Mouse (Mus musculus) retina, postnatal 7 days (tissue): ENCODE results near the gene Gtf2ird2.

Experiments used
- DNase-seq: peaks from one replicate; pipeline ENCODE4 v3.0.0-alpha.2; 2012; ENCODE audit warnings: low read depth, low spot score

Gene Gtf2ird2

DNA sequence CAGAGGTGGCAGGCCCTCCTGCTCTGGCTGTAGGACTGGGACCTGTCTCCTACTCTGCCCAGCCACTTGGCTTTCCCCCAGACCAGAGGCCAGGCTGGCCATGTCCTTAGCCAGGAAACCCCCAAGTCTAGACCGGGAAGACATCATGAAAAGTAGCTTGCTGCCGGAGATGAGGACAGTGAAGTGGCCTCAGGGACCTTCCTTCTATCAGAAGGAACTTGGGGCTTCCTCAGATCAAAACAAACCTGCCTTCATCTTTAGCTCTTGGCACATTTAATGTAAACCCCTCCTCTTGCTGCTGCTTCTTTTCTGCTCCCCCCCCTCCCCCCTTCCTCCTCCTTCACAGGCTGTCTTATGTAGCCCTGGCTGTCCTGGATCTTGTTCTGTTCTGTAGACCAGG is 50.4 kb downstream of the Gtf2ird2 start:
- no peak for DNase-seq

DNA sequence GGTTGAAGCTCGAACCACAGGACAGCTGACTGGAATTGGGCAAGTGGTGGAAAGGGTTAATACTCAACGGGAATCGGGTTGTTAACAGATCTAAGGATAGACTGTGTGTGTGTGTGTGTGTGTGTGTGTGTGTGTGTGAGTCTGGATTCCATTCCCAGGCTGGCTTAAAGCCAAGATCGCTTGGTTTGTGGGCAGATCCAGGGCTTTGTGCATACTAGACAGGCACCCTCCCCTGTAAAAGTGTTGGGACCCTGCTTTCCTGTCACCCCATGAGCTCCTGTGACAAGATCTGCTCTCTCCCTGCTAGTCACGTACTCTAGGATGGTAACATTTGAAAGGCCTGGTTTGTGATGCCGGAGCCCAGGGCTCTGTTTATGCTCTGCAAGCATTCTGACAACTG is 51.3 kb downstream of the Gtf2ird2 start:
- no peak for DNase-seq

DNA sequence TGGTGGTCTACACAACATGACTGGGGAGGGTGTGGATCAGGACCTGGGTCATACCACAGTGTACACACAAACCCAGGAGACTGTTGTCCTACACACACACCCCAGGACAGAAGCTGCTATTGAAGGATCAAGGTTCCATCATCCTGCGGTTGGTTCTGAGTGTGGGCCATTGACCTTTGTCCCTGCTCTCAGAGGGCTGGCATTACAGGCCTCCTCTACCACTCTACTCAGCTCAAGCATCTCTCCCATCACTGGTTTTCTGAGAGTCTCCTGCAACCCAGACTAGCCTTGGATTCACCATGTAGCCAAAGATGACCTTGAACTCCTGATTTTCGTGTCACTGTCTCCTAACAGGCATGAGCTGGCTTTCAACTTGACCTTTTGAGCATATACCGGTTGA is 52.4 kb downstream of the Gtf2ird2 start:
- no peak for DNase-seq

DNA sequence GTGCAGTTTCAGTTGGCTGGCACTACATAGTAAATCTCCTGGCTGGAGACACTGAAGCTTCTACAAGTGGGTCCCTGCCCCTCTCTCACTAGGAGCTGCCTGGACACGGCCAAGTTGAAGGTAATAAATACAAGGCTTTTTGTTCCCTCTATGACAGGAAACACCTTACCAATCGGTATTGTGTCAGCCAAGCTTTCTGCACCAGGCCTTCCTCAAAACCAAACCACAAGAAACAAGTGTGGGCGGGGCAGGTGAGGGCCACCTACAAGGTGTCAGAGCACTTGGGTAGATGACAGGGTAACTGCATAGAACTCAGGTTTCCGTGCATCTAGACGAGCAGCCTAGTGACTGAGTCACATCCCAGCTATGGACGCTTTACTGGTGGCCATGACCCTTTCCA is 53.0 kb downstream of the Gtf2ird2 start:
- no peak for DNase-seq

DNA sequence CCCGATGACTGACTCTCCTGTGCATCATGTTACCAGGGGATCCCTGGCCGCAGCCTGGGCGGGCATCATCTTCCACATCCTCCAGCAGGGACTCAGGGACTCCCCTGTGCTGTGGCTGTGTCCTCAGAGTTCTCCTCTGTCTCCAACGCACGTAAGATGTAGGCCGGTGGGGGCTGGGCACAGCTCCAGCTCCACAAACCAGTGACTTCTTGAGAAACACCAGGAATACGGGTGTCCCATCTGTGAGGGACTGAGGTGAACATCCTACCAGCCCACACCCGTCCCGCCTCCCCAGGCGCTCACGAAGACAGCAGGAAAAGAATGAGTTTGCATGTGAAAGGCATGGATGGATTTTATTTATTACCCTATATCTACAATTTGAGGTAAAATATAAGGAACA is 53.7 kb downstream of the Gtf2ird2 start:
- DNase-seq: no peak

DNA sequence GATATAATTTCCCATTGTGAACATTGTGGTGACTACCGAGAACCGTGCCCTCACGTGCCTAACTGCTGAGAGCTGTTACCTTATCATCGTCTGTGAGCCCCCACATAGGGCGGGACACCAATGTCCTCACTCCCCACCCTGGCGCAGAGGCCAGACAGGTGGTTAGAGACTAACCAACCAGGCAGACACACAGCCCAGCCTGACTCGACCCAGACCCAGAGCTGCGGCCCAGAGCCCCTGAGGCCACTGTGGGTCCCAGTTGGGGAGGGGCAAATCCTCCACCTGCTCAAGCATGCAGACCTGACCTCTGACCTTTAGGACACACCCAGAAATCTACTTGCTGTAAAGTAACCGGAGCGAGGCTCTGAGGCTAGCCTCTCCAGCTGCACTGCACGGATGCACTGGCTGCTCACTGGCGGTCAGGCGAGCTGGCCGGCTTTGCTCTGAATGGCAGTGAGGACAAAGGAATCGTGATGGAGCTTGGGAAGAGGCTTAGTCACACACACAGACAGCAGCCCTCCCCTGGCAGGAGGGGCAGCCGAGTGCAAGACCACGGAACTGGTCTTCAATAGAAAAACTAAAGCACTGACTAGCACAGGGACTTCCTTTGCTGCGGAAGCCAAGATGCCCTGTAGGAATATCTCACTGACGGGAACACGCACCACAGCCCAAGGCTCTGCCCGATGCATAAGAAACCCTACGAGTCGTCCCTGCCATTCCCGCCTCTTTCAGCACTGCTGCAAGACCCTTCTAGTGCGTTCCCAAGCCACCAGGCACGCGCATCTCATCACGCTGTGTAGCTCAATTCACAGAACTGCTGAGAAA is 54.3 kb downstream of the Gtf2ird2 start:
- no peak for DNase-seq

DNA sequence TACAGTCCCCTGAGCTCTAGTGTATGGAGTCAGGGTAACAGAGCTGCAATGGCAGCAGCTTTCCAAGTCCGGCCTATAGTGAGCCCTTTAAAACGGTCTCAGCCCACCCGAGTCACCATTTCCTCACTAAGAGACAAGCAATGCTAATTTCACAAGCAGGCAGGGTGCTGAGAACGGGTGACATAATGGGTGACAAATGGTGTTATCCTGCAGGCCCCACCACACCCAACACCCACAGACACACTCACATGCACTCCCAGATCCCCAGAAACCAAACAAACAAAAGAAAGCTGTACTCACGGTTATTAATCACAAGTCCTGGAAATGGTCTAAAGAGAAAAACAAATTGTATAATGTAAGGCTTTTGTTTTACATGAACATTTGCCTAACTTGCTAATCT is 58.0 kb downstream of the Gtf2ird2 start:
- no peak for DNase-seq

DNA sequence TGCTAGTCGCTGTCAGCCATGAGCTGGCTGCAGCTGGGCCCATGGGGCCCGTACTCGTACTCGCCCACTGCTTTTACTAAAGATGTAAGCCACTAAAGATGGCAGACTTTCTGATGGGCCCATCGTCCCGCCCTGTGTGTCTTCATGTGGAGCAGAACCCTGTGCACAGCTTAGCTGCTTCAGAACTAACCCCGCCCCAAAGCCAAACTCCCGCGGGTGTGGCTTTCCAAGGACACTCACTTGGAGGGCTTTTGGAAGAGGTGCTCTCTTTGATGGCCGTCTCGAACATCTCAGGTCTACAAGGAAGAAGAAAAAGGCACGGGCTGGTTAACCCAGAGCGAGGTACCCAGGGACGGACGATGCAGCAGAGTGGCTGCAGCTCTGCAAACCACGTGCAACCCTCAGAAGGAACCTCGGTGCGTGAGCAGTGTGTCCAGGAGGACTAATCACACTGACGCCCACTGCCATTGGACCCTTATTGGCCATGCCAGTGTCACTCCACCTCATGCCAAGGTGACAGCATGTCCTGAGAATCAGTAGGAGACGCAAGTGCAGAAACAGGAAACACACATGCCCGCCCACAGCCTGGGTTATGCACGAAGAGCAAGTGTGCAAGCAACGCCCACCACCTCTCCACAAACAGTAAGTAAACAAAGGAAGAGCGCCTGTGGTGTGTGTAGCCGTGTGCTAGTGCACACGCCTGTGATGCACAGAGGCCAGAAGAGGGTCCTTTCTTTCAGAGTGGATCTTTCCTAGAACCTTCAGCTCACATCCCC is 60.0 kb downstream of the Gtf2ird2 start:
- DNase-seq: no peak

DNA sequence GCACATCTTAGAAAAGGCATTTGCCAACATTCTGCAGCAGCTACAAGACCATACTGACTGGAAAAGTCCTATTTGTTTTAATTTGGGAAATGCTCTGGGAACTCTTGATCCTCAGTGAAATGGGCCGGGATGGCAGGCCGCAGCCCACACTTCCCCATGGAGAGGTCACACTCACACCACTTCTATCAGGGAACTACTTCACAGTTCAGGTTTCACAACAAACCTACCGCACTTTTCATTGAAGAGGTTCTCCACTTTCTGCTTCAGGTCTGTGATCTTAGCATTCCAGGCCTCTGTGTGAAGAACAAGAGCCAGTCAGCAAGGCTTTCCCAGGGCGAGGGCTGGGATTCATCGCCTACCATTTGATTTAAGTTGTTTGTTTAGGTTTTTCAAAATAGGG is 61.1 kb downstream of the Gtf2ird2 start:
- DNase-seq: no peak

DNA sequence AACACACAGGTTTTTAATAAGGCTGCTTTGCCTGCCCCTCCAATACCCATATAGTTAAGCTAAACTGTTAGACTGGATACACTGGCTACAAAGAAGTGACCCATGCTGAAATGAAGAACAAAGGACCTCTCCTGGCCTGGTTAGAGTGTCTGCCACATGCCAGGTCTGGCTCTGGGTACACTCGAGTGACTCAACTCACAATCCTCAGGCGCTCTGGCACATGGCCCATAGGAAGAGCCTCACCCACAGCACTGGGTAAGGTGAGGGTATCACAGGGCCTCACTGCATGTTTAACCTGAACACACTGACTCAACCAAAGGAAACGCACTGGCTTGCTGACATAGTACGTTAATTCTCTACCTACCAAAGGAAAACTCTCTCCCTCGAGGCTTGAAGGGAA is 62.3 kb downstream of the Gtf2ird2 start:
- no peak for DNase-seq

DNA sequence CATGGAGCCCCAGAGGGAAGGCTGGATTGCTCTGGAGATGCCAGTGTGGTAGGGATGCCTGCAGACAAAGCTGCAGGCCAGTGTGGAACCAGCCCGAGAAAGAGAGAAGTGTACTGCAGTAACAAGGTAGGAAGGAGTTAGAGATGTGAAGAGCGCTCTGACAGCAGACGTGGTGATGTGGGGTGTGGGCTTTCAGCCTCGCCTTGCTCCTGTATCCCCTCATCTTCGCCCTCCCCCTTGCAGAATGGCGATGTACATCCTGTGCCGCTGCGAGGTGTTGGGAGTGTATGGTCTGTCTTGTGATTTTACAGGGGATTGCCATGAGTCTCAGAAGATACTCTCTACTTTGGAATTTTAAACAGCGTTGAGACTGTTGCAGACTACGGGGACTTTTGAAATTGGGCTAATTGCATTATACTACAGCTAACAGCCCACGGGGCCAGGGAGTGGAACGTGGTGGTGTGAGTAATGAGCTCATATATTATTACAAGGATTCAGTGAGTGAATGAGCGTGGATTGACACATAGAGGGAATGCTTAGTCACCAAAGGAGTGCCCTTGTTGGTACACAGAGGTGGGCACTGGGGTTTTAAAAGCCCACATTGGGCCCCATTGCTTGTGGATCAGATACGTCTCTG is 64.9 kb downstream of the Gtf2ird2 start:
- DNase-seq: no peak

DNA sequence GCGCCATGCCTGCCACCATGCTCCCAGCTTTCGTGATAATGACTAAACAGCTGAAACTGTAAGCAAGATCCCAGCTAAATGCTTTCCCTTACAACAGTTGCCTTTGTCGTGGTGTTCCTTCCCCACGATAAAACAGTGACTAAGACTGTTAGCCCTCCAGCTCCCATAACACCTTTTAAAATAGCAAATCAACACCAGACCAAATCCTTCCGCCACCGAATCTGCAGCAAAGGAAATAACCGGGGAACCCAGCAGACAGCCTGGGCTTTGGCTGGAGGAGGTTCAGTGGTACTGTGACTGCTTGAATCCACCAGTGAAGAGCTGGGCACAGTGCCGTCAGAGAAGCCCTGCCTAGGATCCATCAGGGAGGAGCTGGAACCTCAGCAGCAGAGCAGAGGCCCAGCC is 65.4 kb downstream of the Gtf2ird2 start:
- DNase-seq: no peak

DNA sequence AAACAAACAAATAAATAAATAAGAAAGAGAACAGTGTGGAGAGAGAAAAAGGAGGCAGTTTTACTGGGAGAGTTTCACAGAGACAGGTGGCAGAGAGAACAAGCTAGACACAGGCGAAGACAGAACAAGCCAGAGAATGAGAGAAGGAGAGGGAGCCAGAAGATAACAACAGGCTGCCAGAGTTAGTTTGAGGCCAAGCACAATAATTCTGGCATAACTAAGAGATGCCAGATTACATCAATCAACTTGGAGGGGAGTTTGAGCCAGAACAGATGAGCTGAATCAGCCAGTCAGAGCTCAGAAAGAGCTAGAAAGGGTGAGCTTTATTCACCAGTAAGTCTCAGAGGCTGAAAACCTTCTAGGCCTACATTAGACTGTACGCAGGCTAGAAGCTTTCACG is 66.8 kb downstream of the Gtf2ird2 start:
- no peak for DNase-seq

DNA sequence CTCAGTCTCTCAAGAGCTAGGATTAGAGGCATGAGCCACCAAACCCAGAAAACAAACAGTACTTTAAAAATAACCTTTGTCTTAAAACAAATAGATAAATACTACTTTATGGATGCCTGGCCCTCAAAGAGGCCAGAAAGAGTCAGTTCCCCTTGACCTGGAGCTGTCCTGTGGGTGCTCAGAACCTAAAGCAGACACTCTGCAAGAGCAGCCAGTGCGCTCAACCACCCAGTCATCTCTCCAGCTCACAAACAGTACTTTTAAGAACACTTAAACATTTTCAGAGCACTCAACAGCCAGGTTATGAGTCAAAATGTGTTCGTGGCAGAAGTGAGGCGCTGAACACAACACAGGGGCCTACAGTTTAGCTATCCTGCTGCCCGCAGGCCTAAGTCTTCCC is 67.3 kb downstream of the Gtf2ird2 start:
- DNase-seq: no peak

DNA sequence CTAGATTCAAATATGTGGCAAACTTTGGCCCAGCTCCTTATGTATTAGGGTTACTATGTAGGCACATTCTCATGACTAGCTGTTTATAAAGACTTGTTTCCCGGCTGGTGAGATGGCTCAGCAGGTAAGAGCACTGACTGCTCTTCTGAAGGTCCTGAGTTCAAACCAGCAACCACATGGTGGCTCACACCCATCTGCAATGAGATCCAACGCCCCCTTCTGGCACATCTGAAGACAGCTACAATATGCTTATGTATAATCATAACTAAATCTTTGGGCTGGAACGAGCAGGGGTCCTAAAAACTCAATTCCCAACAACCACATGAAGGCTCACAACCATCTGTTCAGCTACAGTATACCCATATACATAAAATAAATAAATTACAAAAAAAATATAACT is 70.0 kb downstream of the Gtf2ird2 start:
- DNase-seq: no peak

DNA sequence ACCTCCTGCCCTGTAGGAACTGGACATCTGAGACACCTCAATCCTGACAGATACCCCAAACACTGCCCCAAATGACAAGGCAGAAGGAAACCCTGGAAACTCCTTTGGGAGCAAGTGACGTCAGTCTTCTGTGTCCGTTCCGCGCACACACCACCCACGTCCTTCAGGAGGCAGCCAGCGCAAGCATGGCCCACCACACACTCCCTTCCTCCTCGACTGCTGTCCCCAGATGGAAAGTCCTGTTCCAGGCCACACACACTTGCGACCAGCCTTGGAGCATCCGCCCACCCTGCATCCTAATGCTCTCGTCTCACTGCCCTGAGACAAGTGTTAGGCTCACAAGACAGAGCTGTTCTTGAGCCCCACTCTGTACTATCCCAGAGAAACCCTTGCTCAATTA is 71.5 kb downstream of the Gtf2ird2 start:
- no peak for DNase-seq

DNA sequence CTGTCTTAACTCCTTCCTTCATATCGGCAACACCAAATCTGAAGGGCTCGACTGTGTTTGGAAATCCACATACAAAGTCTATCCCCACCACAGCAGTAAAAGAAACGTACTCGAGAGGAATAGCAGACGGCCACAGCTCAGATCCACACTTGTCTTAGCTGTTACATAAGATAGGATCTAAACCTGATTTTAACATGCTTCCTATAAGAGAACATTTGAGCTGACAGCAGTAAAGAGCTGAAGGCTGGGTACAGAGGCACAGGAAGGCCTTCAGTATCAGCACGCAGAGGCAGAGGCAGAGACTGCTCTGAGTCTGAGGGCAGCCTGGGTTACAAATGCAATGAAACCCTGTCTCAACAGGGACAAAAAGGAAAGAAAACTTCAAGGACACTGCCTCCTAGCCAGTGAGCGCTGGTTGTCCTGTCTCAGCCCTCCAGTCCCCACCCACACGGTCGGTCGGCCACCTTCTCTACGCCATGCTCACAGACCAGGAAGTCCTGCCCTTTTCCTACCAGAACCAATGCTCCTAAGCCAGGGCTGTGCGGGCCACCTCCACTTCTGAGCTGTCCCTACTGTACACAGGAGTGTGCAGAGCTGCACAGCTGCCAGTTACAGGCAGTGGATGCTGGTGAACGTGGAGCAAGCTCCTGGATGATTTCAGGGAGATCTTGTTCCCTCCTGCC is 73.7 kb downstream of the Gtf2ird2 start:
- DNase-seq: no peak

DNA sequence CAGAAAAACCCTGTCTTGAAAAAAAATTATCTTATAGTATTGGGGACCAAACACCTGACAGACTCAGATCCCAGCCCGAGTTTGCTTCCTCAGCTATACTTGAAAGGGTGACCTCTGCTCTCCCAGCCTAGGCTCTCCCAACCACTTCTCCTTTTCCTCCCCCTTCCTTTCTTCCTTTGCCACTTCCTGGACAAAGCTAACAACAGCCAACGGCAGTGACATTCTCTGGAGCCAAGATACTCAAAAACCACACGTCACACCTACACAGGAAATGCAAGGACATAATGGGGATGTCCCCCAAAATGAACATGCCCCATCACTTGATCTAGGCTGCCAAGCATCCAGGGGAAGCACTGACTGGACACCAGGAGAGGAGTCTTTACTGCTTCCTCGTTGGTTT is 74.6 kb downstream of the Gtf2ird2 start:
- no peak for DNase-seq

DNA sequence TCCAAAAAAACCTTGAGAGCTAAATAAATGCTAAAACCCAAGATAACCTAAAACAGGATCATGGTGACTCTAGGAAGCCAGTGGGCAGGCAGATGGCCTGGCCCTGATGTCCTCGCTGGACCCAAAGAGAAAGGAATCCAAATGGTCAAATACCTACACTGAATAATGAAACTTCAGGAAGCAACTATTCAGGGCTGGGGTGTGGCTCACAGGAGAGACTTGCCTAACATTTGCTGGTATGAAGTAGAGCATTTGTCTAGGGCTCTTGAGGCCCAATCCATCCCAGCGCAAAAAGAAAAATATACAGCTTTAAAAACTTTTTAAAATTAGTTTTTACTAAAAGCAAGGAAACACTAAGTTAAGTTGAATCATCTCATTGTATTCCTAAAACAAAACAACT is 75.1 kb downstream of the Gtf2ird2 start:
- no peak for DNase-seq

DNA sequence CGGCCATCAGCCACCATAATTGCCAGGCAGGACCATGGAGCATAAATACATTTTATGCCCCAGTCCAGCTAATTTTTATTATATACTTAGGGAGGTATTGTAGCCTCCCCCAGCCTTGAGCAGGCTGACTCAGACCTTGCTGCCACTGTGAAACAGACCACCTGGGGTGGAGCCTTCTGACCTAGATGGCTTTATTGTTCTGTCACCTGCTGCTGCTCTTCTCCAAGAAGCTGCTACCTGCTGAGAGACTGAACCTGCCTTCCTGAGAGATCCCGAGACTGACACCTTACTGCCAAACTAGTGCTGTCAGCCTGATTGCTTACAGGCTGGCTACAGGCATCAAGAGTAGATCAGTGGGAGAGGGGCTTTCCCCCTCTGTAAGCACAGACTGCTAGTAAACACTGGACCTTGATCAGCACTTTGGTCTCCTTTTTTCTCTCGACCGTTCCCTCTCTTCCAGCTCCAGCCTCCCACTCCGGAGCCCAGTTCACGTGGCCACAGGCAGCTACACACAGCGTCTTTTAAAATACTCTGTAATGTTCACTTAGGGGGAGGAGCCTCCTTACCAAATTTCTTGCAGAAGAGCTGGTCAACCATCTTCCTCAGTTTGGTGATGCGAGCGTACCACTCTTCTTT is 76.3 kb downstream of the Gtf2ird2 start:
- DNase-seq: no peak

DNA sequence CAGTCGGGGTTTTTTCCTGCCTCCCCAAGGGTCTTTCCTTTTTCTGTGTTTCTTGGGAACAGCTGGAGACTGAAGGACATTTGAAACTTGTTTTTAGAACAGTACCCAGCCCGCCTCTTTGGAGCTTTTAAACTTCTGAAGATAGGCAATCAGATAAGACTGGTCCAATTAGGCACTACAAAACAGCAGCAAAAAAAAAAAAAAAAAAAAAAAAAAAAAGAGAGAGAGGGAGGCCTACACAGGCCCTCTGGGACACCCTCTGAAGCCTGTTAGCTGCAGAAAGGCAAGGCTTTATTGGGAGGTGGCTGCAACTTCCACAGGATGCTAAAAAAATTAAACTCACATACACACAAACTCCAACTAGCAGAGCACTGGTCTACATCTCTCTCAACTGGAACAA is 82.1 kb downstream of the Gtf2ird2 start:
- DNase-seq: no peak

DNA sequence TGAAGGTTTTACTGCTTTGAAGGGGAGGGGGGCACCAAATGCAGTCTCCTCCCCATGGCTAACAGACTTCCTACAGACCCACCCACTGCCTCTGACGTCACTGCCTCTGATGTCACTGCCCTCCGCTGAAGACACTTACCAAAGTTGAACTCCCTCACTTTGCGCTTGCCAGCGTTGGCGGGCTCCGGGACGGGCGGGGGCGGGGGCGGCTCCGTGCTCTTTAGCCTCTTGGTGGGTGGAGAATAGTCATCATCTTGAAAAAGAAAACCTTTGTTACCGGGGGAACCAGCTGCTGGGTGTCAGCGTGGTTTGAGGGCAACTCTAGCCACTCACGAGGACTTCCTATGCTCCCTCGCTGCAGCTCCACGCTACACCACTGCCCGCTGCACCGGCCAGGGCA is 82.6 kb downstream of the Gtf2ird2 start:
- no peak for DNase-seq
